19 mouse cellular contexts compared by ENCODE assay signal in the genomic region with DNA sequence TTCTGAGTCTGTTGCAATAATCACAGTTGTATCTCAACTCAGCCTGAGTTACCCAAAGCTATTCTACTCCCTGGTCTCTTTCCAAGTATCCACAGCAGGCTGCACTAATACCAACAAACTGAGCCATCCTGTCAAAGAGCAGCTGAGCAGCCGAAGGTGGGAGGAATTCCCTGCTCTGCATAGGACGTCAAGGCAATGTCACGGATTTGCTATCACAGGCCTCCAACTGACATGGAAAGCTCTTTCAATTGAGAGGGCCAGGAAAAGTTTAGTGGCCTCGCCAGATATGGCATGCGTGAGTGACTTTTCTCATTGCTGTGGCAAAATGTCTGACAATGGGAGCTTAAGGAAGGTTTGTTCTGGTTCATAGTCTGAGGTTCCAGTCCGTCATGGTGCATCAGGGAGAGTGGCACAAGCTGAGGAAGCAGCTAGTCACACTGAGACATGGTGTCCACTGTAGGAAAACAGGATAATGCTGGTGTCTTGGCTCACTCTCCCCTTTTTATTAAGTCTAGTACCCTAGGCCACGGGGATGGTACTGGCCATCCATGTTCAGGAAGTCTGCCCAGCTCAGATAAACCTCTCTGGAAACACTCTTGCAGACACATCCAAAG. TPM values are rescaled to one million over a fixed set of nuclear protein-coding genes. Genes with fewer than 3 reads are reported as not detected.
"Had no signal": no experiment of that assay in that cellular context is flagged by ENCODE, and none has a peak within 500 bp of the region (broad histone marks: within the 10 kb centered on the region; RNA-seq: fewer than 3 reads in every experiment).

No protein-coding gene starts in this region.

- H3K4me2 ChIP-seq: limb, embryonic 13.5 days; neural tube, embryonic 15.5 days had no signal

- H3K9ac ChIP-seq: limb, embryonic 13.5 days; liver, embryonic 14.5 days; neural tube, embryonic 15.5 days had no signal

- H3K36me3 ChIP-seq: limb, embryonic 13.5 days; neural tube, embryonic 15.5 days had no signal

- H3K27ac ChIP-seq: limb, embryonic 13.5 days; liver, embryonic 14.5 days; neural tube, embryonic 15.5 days had no signal

- DNase-seq: kidney, adult 8-10 months; kidney, postnatal 25 days; layer of hippocampus, adult 9-11 months; layer of hippocampus, postnatal 36 days; lung, adult 18-20 months; lung, postnatal 36 days; right cerebral cortex, adult 18-20 months; right cerebral cortex, postnatal 25 days; thymus, adult 18-20 months; thymus, postnatal 14 days had no signal

- ATAC-seq: intestine, postnatal 0 days; lung, postnatal 0 days had no signal

- H3K9me3 ChIP-seq: limb, embryonic 13.5 days; neural tube, embryonic 15.5 days had no signal

- H3K4me1 ChIP-seq: limb, embryonic 13.5 days; neural tube, embryonic 15.5 days had no signal

- H3K4me3 ChIP-seq: limb, embryonic 13.5 days; myocyte; neural tube, embryonic 15.5 days had no signal

- H3K27me3 ChIP-seq: limb, embryonic 13.5 days; neural tube, embryonic 15.5 days had no signal

RNA-seq across cellular contexts. Expression of gene D7Ertd443e, which starts 23.1 kb away (rescaled TPM):
- total RNA-seq: megakaryocyte progenitor cell, adult 5-6 weeks had no signal
- polyA plus RNA-seq: intestine, postnatal 0 days; liver, adult 2 months; small intestine, adult 2 months had no signal
